Mouse (Mus musculus) layer of hippocampus, adult 11-12 months (tissue): Measurements from ENCODE around the gene Mef2d.

Experiments
- DNase-seq: peaks from one replicate; pipeline ENCODE4 v3.0.0; 2022; ENCODE audit warnings: low spot score

Gene Mef2d

GRCm38 (mm10) chr3:88209306-88209705 is 67.1 kb downstream of the Mef2d start:
- DNase-seq = no peak

- DNase-seq = no peak
Observed at GRCm38 (mm10) chr3:88210121-88210520, 67.9 kb downstream of the Mef2d start.

GRCm38 (mm10) chr3:88210918-88211317 is 68.7 kb downstream of the Mef2d start:
- no peak for DNase-seq

GRCm38 (mm10) chr3:88212356-88212755 is 70.2 kb downstream of the Mef2d start:
- no peak for DNase-seq

GRCm38 (mm10) chr3:88213019-88213418 is 70.8 kb downstream of the Mef2d start:
- DNase-seq = no peak

- DNase-seq = peak; percentile 68
Observed at GRCm38 (mm10) chr3:88214197-88214938, 72.2 kb downstream of the Mef2d start.

GRCm38 (mm10) chr3:88214971-88215552 is 72.9 kb downstream of the Mef2d start:
- no peak for DNase-seq

GRCm38 (mm10) chr3:88215553-88216004 is 73.4 kb downstream of the Mef2d start:
- DNase-seq = no peak

- DNase-seq = no peak
Observed at GRCm38 (mm10) chr3:88216116-88216515, 73.9 kb downstream of the Mef2d start.

GRCm38 (mm10) chr3:88216534-88217326 is 74.6 kb downstream of the Mef2d start:
- DNase-seq = no peak

- no peak for DNase-seq
Observed at GRCm38 (mm10) chr3:88217679-88218078, 75.5 kb downstream of the Mef2d start.

- no peak for DNase-seq
Observed at GRCm38 (mm10) chr3:88219940-88220339, 77.8 kb downstream of the Mef2d start.

GRCm38 (mm10) chr3:88220842-88221241 is 78.7 kb downstream of the Mef2d start:
- DNase-seq = no peak
